24 mouse cellular contexts compared by ENCODE assay signal in the genomic region with DNA sequence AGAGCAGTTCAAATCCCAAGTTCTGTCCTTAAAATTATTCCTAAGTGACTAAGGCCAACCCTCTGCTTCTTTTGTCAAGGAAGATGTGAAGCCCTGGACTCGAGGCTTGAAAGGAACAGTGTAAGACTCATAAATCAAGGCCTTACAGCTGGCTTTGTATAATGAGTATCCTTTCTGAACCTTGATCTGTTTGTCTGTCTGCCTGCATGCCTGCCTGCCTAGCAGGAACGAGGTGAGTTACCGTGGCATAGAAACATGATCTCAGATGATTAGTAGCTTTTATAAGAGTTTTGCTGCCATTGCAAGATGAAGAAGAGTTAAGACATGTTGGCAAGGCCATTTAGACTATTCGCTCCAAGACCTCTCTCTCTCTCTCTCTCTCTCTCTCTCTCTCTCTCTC.
DNase-seq lines count a peak whose midpoint lies in the region; ATAC-seq and TF ChIP-seq lines count a peak whose summit lies in the region.
"Had no signal": no experiment of that assay in that cellular context is flagged by ENCODE, and none has a peak within 500 bp of the region (broad histone marks: within the 10 kb centered on the region; RNA-seq: fewer than 3 reads in every experiment).

No protein-coding gene starts in this region.

- no peaks in the 10 kb centered on the region for H3K4me1 ChIP-seq in kidney, embryonic 16.5 days (ENCODE audit: insufficient read depth, low read length)
- no peaks in the 10 kb centered on the region for H3K4me1 ChIP-seq in kidney, postnatal 0 days (replicated peaks; ENCODE audit: insufficient read depth, low read length)
- H3K4me1 ChIP-seq: embryonic facial prominence, embryonic 12.5 days; forebrain, embryonic 13.5 days had no signal

- H3K4me3 ChIP-seq in kidney, embryonic 16.5 days (ENCODE audit: low read length) = no peak overlapping the region
- H3K4me3 ChIP-seq in kidney, postnatal 0 days (replicated peaks; ENCODE audit: low read depth, low read length) = no peak overlapping the region
- H3K4me3 ChIP-seq: embryonic facial prominence, embryonic 10.5 days; embryonic facial prominence, embryonic 12.5 days; forebrain, embryonic 13.5 days had no signal

- no peaks in the 10 kb centered on the region for H3K9me3 ChIP-seq in kidney, embryonic 16.5 days (ENCODE audit: low read length)
- no peaks in the 10 kb centered on the region for H3K9me3 ChIP-seq in kidney, postnatal 0 days (replicated peaks; ENCODE audit: low read length)
- H3K9me3 ChIP-seq: embryonic facial prominence, embryonic 10.5 days; embryonic facial prominence, embryonic 12.5 days; forebrain, embryonic 13.5 days had no signal

- no peaks in the 10 kb centered on the region for H3K36me3 ChIP-seq in kidney, embryonic 16.5 days (ENCODE audit: insufficient read depth, low read length)
- no peaks in the 10 kb centered on the region for H3K36me3 ChIP-seq in kidney, postnatal 0 days (ENCODE audit: insufficient read depth, low read length)
- H3K36me3 ChIP-seq: embryonic facial prominence, embryonic 10.5 days; embryonic facial prominence, embryonic 12.5 days; G1E had no signal

- H3K4me2 ChIP-seq in kidney, embryonic 16.5 days (replicated peaks; ENCODE audit: low read depth, low read length) = no peak overlapping the region
- H3K4me2 ChIP-seq in kidney, postnatal 0 days (ENCODE audit: low read length) = no peak overlapping the region
- H3K4me2 ChIP-seq: embryonic facial prominence, embryonic 12.5 days; forebrain, embryonic 13.5 days had no signal

- H3K9ac ChIP-seq in kidney, embryonic 16.5 days (replicated peaks; ENCODE audit: low read length) = no peak overlapping the region
- H3K9ac ChIP-seq in kidney, postnatal 0 days (ENCODE audit: low read depth, low read length) = no peak overlapping the region
- H3K9ac ChIP-seq: embryonic facial prominence, embryonic 12.5 days; forebrain, embryonic 13.5 days had no signal

- H3K27ac ChIP-seq in kidney, embryonic 16.5 days (ENCODE audit: low read length) = no peak overlapping the region
- H3K27ac ChIP-seq in kidney, postnatal 0 days = no peak overlapping the region
- H3K27ac ChIP-seq: embryonic facial prominence, embryonic 10.5 days; embryonic facial prominence, embryonic 12.5 days; forebrain, embryonic 13.5 days had no signal

- ATAC-seq in kidney, embryonic 16.5 days (ENCODE audit: low FRiP score, low TSS enrichment) = no peak
- ATAC-seq in kidney, postnatal 0 days (replicated peaks; ENCODE audit: low FRiP score, low read depth) = no peak
- ATAC-seq: activated CD4-positive, CD25-positive, alpha-beta regulatory T cell, adult 4 months; CD4-positive, CD25-positive, alpha-beta regulatory T cell, adult 4 months; forebrain, embryonic 13.5 days; Patski had no signal

- TF ChIP-seq CTCF in kidney, postnatal 0 days (IDR thresholded peaks at IDR 0.05; ENCODE audit: low read depth) = no peak

- no peaks in the 10 kb centered on the region for H3K27me3 ChIP-seq in kidney, embryonic 16.5 days (ENCODE audit: insufficient read depth, low read length)
- H3K27me3 ChIP-seq in kidney, postnatal 0 days (ENCODE audit: insufficient read depth, low read length) = no peaks in the 10 kb centered on the region
- H3K27me3 ChIP-seq: CH12.LX; embryonic facial prominence, embryonic 12.5 days; forebrain, embryonic 13.5 days; Patski had no signal

- DNase-seq in kidney, adult 11 months = peak; percentile 28
- peak; percentile 11 to 32 for DNase-seq in kidney, adult 8-10 months
- DNase-seq in kidney, postnatal 14 days = no peak
- peak; percentile 4 for DNase-seq in kidney, postnatal 0 days (ENCODE audit: low spot score)
- DNase-seq in kidney, postnatal 4 days = no peak
- peak; percentile 23 for DNase-seq in mesoderm, embryonic 11.5 days (ENCODE audit: low read depth, low spot score)
- DNase-seq: adrenal gland, adult 8-10 months; adrenal gland, postnatal 14 days; adrenal gland, postnatal 36 days; B cell, adult 2 months; cerebellum, adult 11-12 months; cerebellum, adult 2 months; cerebellum, adult 9-10 months; cerebellum, postnatal 10 days; cerebellum, postnatal 25 days had no signal

- 39% methylated on average over 4 of the region's 4 CpGs for WGBS in kidney, embryonic 16.5 days
- WGBS in kidney, postnatal 0 days = 27% methylated on average over 4 of the region's 4 CpGs

Comparison
In these comparisons a context has a peak if more than half of its experiments do, and no peak if none do; other contexts are left out.
1. DNase-seq: peak in kidney, adult 11 months (single experiment), kidney, adult 8-10 months (2 of 2), kidney, postnatal 0 days (single experiment) and mesoderm, embryonic 11.5 days (single experiment); none in kidney, postnatal 14 days (single experiment) and kidney, postnatal 4 days (0 of 2).